Mouse (Mus musculus): Measurements from ENCODE around the gene Nudt16l1. TPM values are rescaled to one million over a fixed set of nuclear protein-coding genes. Genes with fewer than 3 reads are reported as not detected.

The Nudt16l1 gene
- total RNA-seq, 1 experiment = 40.0 TPM

GRCm38 (mm10) chr16:4964731-4965391, 26.3 kb downstream of the Nudt16l1 start:
- H3K9me3 ChIP-seq (ENCODE audit: control insufficient read depth, insufficient read depth, low read depth, low read length) = no peaks in the 10 kb centered on the region
- no peak for DNase-seq (ENCODE audit: low read depth, low spot score)
- H3K4me1 ChIP-seq (ENCODE audit: control insufficient read depth in 2 of 2, insufficient read depth in 2 of 2, low read length in 2 of 2, poor library complexity in 1 of 2) = peaks cover 2 to 5% of the 10 kb centered on the region in 2 experiments; a peak in 1 of 4 replicates
- H3K36me3 ChIP-seq (ENCODE audit: control insufficient read depth, insufficient read depth, low read length, poor library complexity, severe bottlenecking) = no peaks in the 10 kb centered on the region
- no peak for TF ChIP-seq MAFK (IDR thresholded peaks at IDR 0.05; ENCODE audit: insufficient read depth, low read depth, low read length)
- no peak for TF ChIP-seq HCFC1 (IDR thresholded peaks at IDR 0.05; ENCODE audit: borderline replicate concordance, insufficient read depth, low read length)
- TF ChIP-seq ZC3H11A (IDR thresholded peaks at IDR 0.05; ENCODE audit: borderline replicate concordance, low read depth, low read length) = no peak
- TF ChIP-seq CHD2 (IDR thresholded peaks at IDR 0.05; ENCODE audit: low read depth, low read length) = no peak
- no peak for TF ChIP-seq ZNF384 (IDR thresholded peaks at IDR 0.05; ENCODE audit: low read depth, low read length)
- in situ Hi-C loops (cut with MboI; ENCODE audit: low sequenced_read_pairs in 2 of 2, unreplicated experiment in 2 of 2) = no loop called here
- H3K4me3 ChIP-seq (ENCODE audit: insufficient read depth in 1 of 2, low read depth in 1 of 2, low read length in 2 of 2, poor library complexity in 1 of 2, severe bottlenecking in 1 of 2) = peak overlapping the region; percentile 70 to 76
- H3K9ac ChIP-seq (ENCODE audit: insufficient read depth, low read depth, low read length, poor library complexity, severe bottlenecking) = peak overlapping the region; percentile 77
- H3K27ac ChIP-seq (ENCODE audit: insufficient read depth, low read depth, low read length, poor library complexity, severe bottlenecking) = no peak overlapping the region

GRCm38 (mm10) chr16:4965392-4966129, 27.0 kb downstream of the Nudt16l1 start:
- TF ChIP-seq MAFK (IDR thresholded peaks at IDR 0.05; ENCODE audit: insufficient read depth, low read depth, low read length) (no peak), ZC3H11A (IDR thresholded peaks at IDR 0.05; ENCODE audit: borderline replicate concordance, low read depth, low read length) (no peak), CHD2 (IDR thresholded peaks at IDR 0.05; ENCODE audit: low read depth, low read length) (no peak), HCFC1 (IDR thresholded peaks at IDR 0.05; ENCODE audit: borderline replicate concordance, insufficient read depth, low read length) (no peak), ZNF384 (IDR thresholded peaks at IDR 0.05; ENCODE audit: low read depth, low read length) (no peak)
- DNase-seq (ENCODE audit: low read depth, low spot score) = no peak
- H3K4me1 ChIP-seq (ENCODE audit: control insufficient read depth in 2 of 2, insufficient read depth in 2 of 2, low read length in 2 of 2, poor library complexity in 1 of 2) = peaks cover 2 to 5% of the 10 kb centered on the region in 2 experiments; a peak in 1 of 4 replicates
- H3K4me3 ChIP-seq (ENCODE audit: insufficient read depth in 1 of 2, low read depth in 1 of 2, low read length in 2 of 2, poor library complexity in 1 of 2, severe bottlenecking in 1 of 2) = no peak overlapping the region
- H3K9me3 ChIP-seq (ENCODE audit: control insufficient read depth, insufficient read depth, low read depth, low read length) = no peaks in the 10 kb centered on the region
- H3K27ac ChIP-seq (ENCODE audit: insufficient read depth, low read depth, low read length, poor library complexity, severe bottlenecking) = no peak overlapping the region
- H3K36me3 ChIP-seq (ENCODE audit: control insufficient read depth, insufficient read depth, low read length, poor library complexity, severe bottlenecking) = no peaks in the 10 kb centered on the region
- no peak overlapping the region for H3K9ac ChIP-seq (ENCODE audit: insufficient read depth, low read depth, low read length, poor library complexity, severe bottlenecking)
- in situ Hi-C loops (cut with MboI; ENCODE audit: low sequenced_read_pairs in 2 of 2, unreplicated experiment in 2 of 2) = no loop called here

GRCm38 (mm10) chr16:4968426-4968825, 29.9 kb downstream of the Nudt16l1 start:
- Histone ChIP-seq H3K9ac (ENCODE audit: insufficient read depth, low read depth, low read length, poor library complexity, severe bottlenecking) (no peak overlapping the region), H3K4me3 (ENCODE audit: insufficient read depth in 1 of 2, low read depth in 1 of 2, low read length in 2 of 2, poor library complexity in 1 of 2, severe bottlenecking in 1 of 2) (no peak overlapping the region), H3K4me1 (ENCODE audit: control insufficient read depth in 2 of 2, insufficient read depth in 2 of 2, low read length in 2 of 2, poor library complexity in 1 of 2) (peaks cover 0 to 5% of the 10 kb centered on the region in 2 experiments; a peak in 1 of 4 replicates), H3K36me3 (ENCODE audit: control insufficient read depth, insufficient read depth, low read length, poor library complexity, severe bottlenecking) (no peaks in the 10 kb centered on the region; the same call in 1 of the 2 replicates), H3K27ac (ENCODE audit: insufficient read depth, low read depth, low read length, poor library complexity, severe bottlenecking) (no peak overlapping the region), H3K9me3 (ENCODE audit: control insufficient read depth, insufficient read depth, low read depth, low read length) (no peaks in the 10 kb centered on the region)
- DNase-seq (ENCODE audit: low read depth, low spot score) = no peak
- no peak for TF ChIP-seq CHD2 (IDR thresholded peaks at IDR 0.05; ENCODE audit: low read depth, low read length)
- no peak for TF ChIP-seq HCFC1 (IDR thresholded peaks at IDR 0.05; ENCODE audit: borderline replicate concordance, insufficient read depth, low read length)
- no peak for TF ChIP-seq ZNF384 (IDR thresholded peaks at IDR 0.05; ENCODE audit: low read depth, low read length)
- TF ChIP-seq MAFK (IDR thresholded peaks at IDR 0.05; ENCODE audit: insufficient read depth, low read depth, low read length) = no peak
- TF ChIP-seq ZC3H11A (IDR thresholded peaks at IDR 0.05; ENCODE audit: borderline replicate concordance, low read depth, low read length) = no peak
- in situ Hi-C loops (cut with MboI; ENCODE audit: low sequenced_read_pairs in 2 of 2, unreplicated experiment in 2 of 2) = no loop called here

GRCm38 (mm10) chr16:4969055-4969843, 30.7 kb downstream of the Nudt16l1 start:
- Histone ChIP-seq H3K27ac (ENCODE audit: insufficient read depth, low read depth, low read length, poor library complexity, severe bottlenecking) (no peak overlapping the region), H3K9ac (ENCODE audit: insufficient read depth, low read depth, low read length, poor library complexity, severe bottlenecking) (no peak overlapping the region), H3K9me3 (ENCODE audit: control insufficient read depth, insufficient read depth, low read depth, low read length) (no peaks in the 10 kb centered on the region), H3K4me1 (ENCODE audit: control insufficient read depth in 2 of 2, insufficient read depth in 2 of 2, low read length in 2 of 2, poor library complexity in 1 of 2) (peaks cover 0 to 5% of the 10 kb centered on the region in 2 experiments; a peak in 1 of 4 replicates), H3K36me3 (ENCODE audit: control insufficient read depth, insufficient read depth, low read length, poor library complexity, severe bottlenecking) (no peaks in the 10 kb centered on the region; the same call in 1 of the 2 replicates), H3K4me3 (ENCODE audit: insufficient read depth in 1 of 2, low read depth in 1 of 2, low read length in 2 of 2, poor library complexity in 1 of 2, severe bottlenecking in 1 of 2) (no peak overlapping the region)
- in situ Hi-C loops (cut with MboI; ENCODE audit: low sequenced_read_pairs in 2 of 2, unreplicated experiment in 2 of 2) = no loop called here
- DNase-seq (ENCODE audit: low read depth, low spot score) = no peak
- TF ChIP-seq ZNF384 (IDR thresholded peaks at IDR 0.05; ENCODE audit: low read depth, low read length) = no peak
- TF ChIP-seq MAFK (IDR thresholded peaks at IDR 0.05; ENCODE audit: insufficient read depth, low read depth, low read length) = no peak

All from ES-E14 (cell line).